Mouse (Mus musculus): ENCODE data around the gene Cplx3.

DNA sequence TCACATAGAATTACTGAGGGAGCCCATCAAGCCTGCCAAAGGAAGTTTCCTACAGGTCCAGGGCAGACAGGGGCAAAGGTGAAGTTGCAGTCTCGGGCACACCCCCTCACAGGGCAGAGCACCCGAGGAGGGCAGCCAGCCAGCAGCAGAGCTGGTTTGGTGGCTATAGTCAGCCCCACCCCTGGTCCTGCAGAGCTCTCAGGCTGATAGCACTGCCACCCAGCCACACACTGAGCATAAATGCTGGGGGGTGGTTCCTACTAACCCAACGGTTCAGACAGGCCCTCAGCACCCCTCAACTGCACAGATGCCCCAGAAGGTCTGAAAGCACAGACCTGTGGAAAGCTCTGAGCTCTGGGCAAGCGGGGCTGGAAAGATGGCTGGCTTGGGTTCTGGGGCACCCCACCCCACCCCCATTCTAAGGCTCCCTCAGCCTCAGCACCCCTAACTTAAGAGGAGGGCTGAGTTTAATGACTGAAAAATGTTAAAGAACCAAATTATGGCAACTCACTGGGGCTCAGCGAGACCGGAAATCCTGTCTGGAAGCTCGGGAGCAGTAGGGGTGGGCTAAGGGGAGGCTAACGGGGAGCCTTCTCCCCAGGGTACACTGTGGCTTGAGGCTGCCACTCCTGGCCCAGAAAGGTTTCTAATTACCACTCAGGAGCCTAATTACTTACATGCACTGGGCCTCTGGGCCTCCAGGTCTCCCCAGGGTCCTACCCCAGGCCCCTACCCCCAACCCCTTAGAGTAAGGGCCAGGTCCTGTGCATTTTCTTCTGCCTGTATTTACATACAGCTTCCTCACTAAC is 32.8 kb upstream of the Cplx3 start:
- TF ChIP-seq CTCF (IDR thresholded peaks at IDR 0.05; ENCODE audit: control insufficient read depth, insufficient read depth, low read length) (no peak), POLR2A (IDR thresholded peaks at IDR 0.05; ENCODE audit: borderline replicate concordance, control insufficient read depth, low read depth, low read length) (peak; percentile 56; the same call in 1 of the 2 replicates)

All from bone marrow, adult 2 months (tissue).